Comparison of ENCODE assay signal across 10 mouse cellular contexts in the genomic region with DNA sequence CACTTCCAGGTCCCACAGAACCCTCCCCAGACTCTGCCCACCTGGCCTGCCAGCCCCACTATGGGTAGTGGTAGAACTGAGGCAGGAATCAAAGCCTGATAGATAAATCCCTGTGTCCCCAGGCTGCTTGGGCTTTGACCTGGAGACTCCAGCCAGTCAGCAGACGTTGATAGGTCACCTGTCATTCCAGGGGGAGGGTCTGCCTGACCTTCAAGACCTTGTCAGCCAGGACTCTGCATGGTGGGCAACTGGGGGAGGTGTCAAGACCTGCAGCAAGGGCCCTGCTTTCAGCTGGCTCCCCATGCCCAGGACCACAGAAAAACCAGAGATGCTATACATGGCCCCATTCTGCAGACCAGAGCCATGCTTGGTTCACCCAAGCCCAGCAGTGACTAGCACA. TPM values are rescaled to one million over a fixed set of nuclear protein-coding genes. Genes with fewer than 3 reads are reported as not detected.
DNase-seq lines count a peak whose midpoint lies in the region; ATAC-seq and TF ChIP-seq lines count a peak whose summit lies in the region.
"Had no signal": no experiment of that assay in that cellular context is flagged by ENCODE, and none has a peak within 500 bp of the region (broad histone marks: within the 10 kb centered on the region; RNA-seq: fewer than 3 reads in every experiment).

No protein-coding gene starts in this region.

- no peak overlapping the region for H3K4me3 ChIP-seq in kidney, adult 2 months (ENCODE audit: insufficient read depth, low read depth, low read length)
- no peak overlapping the region for H3K4me3 ChIP-seq in neural tube, embryonic 13.5 days
- no peak overlapping the region for H3K4me3 ChIP-seq in intestine, embryonic 15.5 days (replicated peaks)
- H3K4me3 ChIP-seq: midbrain, embryonic 13.5 days had no signal

- no peak overlapping the region for H3K9ac ChIP-seq in neural tube, embryonic 13.5 days
- no peak overlapping the region for H3K9ac ChIP-seq in intestine, embryonic 15.5 days
- H3K9ac ChIP-seq: midbrain, embryonic 13.5 days had no signal

- 72% methylated on average over 1 of the region's 1 CpGs for WGBS in kidney, adult 2 months
- WGBS in neural tube, embryonic 13.5 days, result 54% methylated on average over 1 of the region's 1 CpGs
- WGBS in intestine, embryonic 15.5 days, result 67% methylated on average over 1 of the region's 1 CpGs

- TF ChIP-seq POLR2A in kidney, adult 2 months (IDR thresholded peaks at IDR 0.05; ENCODE audit: low read depth, low read length), result no peak

- no peak for DNase-seq in kidney, adult 2 months
- DNase-seq in kidney, postnatal 14 days, result no peak
- DNase-seq in neural tube, embryonic 10.5 days (ENCODE audit: extremely low spot score, low spot score), result no peak
- DNase-seq in cerebellum, adult 9-11 months, result no peak
- no peak for DNase-seq in layer of hippocampus, adult 18-20 months (ENCODE audit: low spot score in 2 of 2)
- no peak for DNase-seq in left cerebral cortex, postnatal 25 days (ENCODE audit: low spot score in 2 of 2)

- no peaks in the 10 kb centered on the region for H3K36me3 ChIP-seq in kidney, adult 2 months (ENCODE audit: control insufficient read depth, insufficient read depth, low read length)
- H3K36me3 ChIP-seq in neural tube, embryonic 13.5 days, result no peaks in the 10 kb centered on the region
- no peaks in the 10 kb centered on the region for H3K36me3 ChIP-seq in intestine, embryonic 15.5 days
- H3K36me3 ChIP-seq: midbrain, embryonic 13.5 days had no signal

- ATAC-seq in neural tube, embryonic 13.5 days (ENCODE audit: low read depth), result no peak
- no peak for ATAC-seq in intestine, embryonic 15.5 days
- ATAC-seq: midbrain, embryonic 13.5 days had no signal

- no peak for TF ChIP-seq CTCF in kidney, adult 2 months (conservative IDR thresholded peaks at IDR 0.05; ENCODE audit: insufficient read depth, insufficient read length, low read depth, low read length)

- intact Hi-C loops in left cerebral cortex, postnatal 25 days (cut with DNase I), result no loop called here

- H3K9me3 ChIP-seq in neural tube, embryonic 13.5 days, result no peaks in the 10 kb centered on the region
- no peaks in the 10 kb centered on the region for H3K9me3 ChIP-seq in intestine, embryonic 15.5 days
- H3K9me3 ChIP-seq: midbrain, embryonic 13.5 days had no signal

- H3K4me1 ChIP-seq in kidney, adult 2 months (ENCODE audit: control insufficient read depth, insufficient read depth, low read length), result peaks cover 19% of the 10 kb centered on the region
- peaks cover 38% of the 10 kb centered on the region for H3K4me1 ChIP-seq in neural tube, embryonic 13.5 days (replicated peaks)
- peaks cover 62% of the 10 kb centered on the region for H3K4me1 ChIP-seq in intestine, embryonic 15.5 days (replicated peaks)
- H3K4me1 ChIP-seq: midbrain, embryonic 13.5 days had no signal

- H3K27ac ChIP-seq in kidney, adult 2 months (ENCODE audit: insufficient read depth, low read depth, low read length), result peak overlapping the region; percentile 57
- H3K27ac ChIP-seq in neural tube, embryonic 13.5 days (replicated peaks), result 0 out of 2 replicates have a peak overlapping the region, but pooled peaks have one; percentile 52
- peak overlapping the region; percentile 70 for H3K27ac ChIP-seq in intestine, embryonic 15.5 days
- H3K27ac ChIP-seq: midbrain, embryonic 13.5 days had no signal

- H3K4me2 ChIP-seq in neural tube, embryonic 13.5 days, result no peak overlapping the region
- peak overlapping the region; percentile 17; the same call in 1 of the 2 replicates for H3K4me2 ChIP-seq in intestine, embryonic 15.5 days (replicated peaks)
- H3K4me2 ChIP-seq: midbrain, embryonic 13.5 days had no signal

- H3K27me3 ChIP-seq in kidney, adult 2 months (replicated peaks; ENCODE audit: control insufficient read depth, insufficient read depth, low read length), result no peaks in the 10 kb centered on the region
- peaks cover 8% of the 10 kb centered on the region for H3K27me3 ChIP-seq in neural tube, embryonic 13.5 days
- H3K27me3 ChIP-seq in intestine, embryonic 15.5 days (replicated peaks), result peaks cover 5% of the 10 kb centered on the region; the same call in 1 of the 2 replicates

RNA-seq across cellular contexts. Expression of gene Htra3, which starts 7.0 kb away (rescaled TPM):
- 9.8 and 12.4 TPM in 2 replicates for polyA plus RNA-seq in kidney, adult 2 months (2012; rRNA removed)
- 16.2 TPM in 2 replicates for polyA plus RNA-seq in neural tube, embryonic 13.5 days (2015; fragmentation: Nextera tagmentation; extraction: Ambion mirVana)
- polyA plus RNA-seq in intestine, embryonic 15.5 days (2015; fragmentation: Nextera tagmentation; extraction: Ambion mirVana), result 47.2 and 48.2 TPM in 2 replicates
- total RNA-seq in layer of hippocampus, adult 18-20 months (2021), result 1 to 10 TPM; 7.5 to 7.7 TPM
- total RNA-seq in left cerebral cortex, postnatal 25 days (2021), result 1 to 10 TPM; 6.4 to 7.4 TPM
- total RNA-seq: hematopoietic stem cell, adult 5-6 weeks had no signal
